Mouse (Mus musculus) bone marrow, adult 2 months (tissue): ENCODE results near the gene Unc119b. TPM values are rescaled to one million over a fixed set of nuclear protein-coding genes. Genes with fewer than 3 reads are reported as not detected.

Source experiments
- H3K27ac ChIP-seq: fragments of 200-500 bp; 2 replicates; pipeline ENCODE4 v1.5.1; 2012; ENCODE audit warnings: low read depth, mild to moderate bottlenecking, control low read depth, inconsistent platforms, low read length; ENCODE audit not compliant: control insufficient read depth, poor library complexity, insufficient read depth
- H3K4me1 ChIP-seq: fragments of 200-500 bp; 2 replicates; pipeline ENCODE4 v1.6.1; 2011; ENCODE audit warnings: low read length; ENCODE audit not compliant: control insufficient read depth, insufficient read depth
- H3K4me3 ChIP-seq: fragments of 200-500 bp; replicated peaks from 2 replicates; pipeline ENCODE3; 2011; ENCODE audit warnings: mild to moderate bottlenecking, low read depth, low read length, control low read depth; ENCODE audit not compliant: control insufficient read depth
- CTCF ChIP-seq: fragments of 200-500 bp; IDR thresholded peaks from 2 replicates; pipeline ENCODE4 v1.5.1; 2011; ENCODE audit warnings: low read length, control low read depth; ENCODE audit not compliant: control insufficient read depth, insufficient read depth
- POLR2A ChIP-seq: fragments of 200-500 bp; IDR thresholded peaks from 2 replicates; pipeline ENCODE4 v1.6.1; 2011; ENCODE audit warnings: low read depth, mild to moderate bottlenecking, control low read depth, low read length, borderline replicate concordance; ENCODE audit not compliant: control insufficient read depth
- WGBS: fragments of 180-500 bp; shearing (Covaris S2); methylation state at CpG from one replicate; pipeline ENCODE4 v1.1.7; 2018; 5-methylcytosine and 5-hydroxymethylcytosine counted together
- polyA plus RNA-seq: library from polyadenylated mRNA; stranded (reverse); fragments of >200 nt; gene quantifications from 2 replicates; pipeline ENCODE4 v1.2.4, GENCODE M21; 2011; ENCODE audit warnings: low replicate concordance; ENCODE audit not compliant: missing spikeins, insufficient read depth, insufficient read length

Unc119b gene
- 3.7 and 7.8 TPM in 2 replicates for polyA plus RNA-seq

DNA sequence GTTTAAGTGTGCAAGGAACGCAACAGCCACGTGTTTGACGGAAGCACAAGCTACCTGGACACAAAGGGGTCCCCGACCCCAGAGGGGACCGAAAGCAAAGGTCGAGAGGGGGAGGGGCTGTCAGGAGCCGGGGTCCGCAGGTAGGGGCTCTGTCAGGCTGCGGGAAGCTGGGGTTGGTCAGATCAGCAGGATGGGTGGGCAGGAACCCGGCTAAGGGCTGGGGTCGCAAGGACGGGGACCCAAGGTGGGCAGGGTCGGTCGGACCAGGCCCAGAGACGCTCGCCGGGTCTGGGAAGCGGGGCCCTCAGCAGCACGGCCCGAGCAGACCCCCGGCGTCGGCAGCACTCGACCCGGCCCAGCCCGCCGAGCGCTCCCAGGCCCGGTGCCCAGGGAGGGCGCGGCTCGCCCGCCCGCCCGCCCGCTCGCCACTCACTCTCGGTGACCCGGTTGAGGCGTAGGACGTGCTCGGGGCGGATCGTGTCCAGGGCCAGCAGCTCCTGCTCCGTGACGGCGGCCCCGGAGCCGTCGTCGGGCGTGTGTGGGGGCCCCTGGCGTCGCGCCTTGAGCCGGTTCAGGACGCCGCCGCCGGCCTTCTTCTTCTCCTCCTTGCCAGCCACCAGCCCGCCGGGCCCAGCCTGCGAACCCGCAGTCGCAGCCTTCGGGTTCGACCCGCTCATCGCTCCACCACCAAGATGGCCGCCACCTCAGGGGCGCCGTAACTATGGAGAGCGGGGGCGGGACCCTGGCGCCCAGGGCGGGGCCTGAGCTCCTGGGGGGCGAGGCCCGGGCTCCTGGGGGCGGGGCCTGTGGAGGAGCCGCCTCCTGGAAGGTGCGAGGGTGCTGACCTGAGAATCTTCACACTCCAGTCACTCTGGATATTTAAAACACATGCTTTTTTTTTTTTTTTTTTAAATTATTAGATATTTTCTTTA lies at the start of gene Unc119b:
Unc119b (minus strand) TSS at position 742 of the 932 bp plus-strand sequence.
- TF ChIP-seq CTCF (no peak), POLR2A (peak; percentile 34; the same call in 1 of the 2 replicates)
- H3K4me3 ChIP-seq: peak within 1 kb of the TSS; percentile 67
- peak within 1 kb of the TSS; percentile 50 for H3K27ac ChIP-seq
- WGBS: under 1% methylated on average over 81 of the region's 81 CpGs
- peaks cover 4% of the 10 kb centered on the region for H3K4me1 ChIP-seq

DNA sequence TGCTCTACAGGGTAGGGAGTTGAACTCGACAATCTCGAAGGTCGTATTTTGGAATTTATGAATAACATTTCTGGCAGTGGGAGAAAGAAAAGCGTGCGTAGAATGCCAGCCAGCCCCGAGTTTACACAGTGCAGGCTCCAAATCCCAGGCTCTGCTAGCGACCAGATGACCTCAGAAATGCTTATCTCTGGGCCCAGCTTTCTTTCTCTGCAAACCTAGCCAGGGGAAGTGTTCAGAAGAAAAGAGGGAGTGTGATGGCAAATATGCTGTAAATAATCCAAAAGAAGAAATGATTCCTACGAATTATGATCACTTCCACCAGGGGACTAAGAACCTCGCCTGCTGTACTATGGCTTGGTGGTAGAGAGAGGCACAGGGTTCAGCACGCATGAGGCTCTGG lies 48.7 kb upstream of the Unc119b start:
- Histone ChIP-seq H3K27ac (no peak overlapping the region), H3K4me1 (peaks cover 4% of the 10 kb centered on the region; the same call in 1 of the 2 replicates), H3K4me3 (no peak overlapping the region)
- 42% methylated on average over 10 of the region's 10 CpGs for WGBS
- TF ChIP-seq POLR2A: no peak
- TF ChIP-seq CTCF: no peak

DNA sequence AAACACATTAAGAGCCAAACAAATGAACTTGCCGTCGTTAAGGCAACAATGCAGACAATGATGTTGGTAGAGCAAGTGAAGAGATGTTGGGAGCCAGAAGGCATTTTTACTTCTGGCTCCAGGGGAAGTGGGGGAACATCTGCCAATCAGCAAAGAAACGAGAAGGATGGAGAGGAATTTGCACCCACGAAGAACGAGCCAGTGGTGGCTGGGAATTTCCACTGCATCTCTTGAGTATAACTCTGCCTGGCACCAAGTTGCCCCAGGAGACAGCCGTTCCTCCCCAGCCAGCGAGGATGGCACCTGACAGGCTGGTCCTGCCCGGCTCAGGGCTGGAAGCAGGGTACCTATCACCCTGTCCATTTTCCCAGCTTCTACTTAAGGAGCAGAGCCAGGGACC lies 48.1 kb upstream of the Unc119b start:
- WGBS: 63% methylated on average over 8 of the region's 8 CpGs
- TF ChIP-seq CTCF (no peak), POLR2A (no peak)
- Histone ChIP-seq H3K27ac (no peak overlapping the region), H3K4me1 (peaks cover 4% of the 10 kb centered on the region; the same call in 1 of the 2 replicates), H3K4me3 (no peak overlapping the region)

DNA sequence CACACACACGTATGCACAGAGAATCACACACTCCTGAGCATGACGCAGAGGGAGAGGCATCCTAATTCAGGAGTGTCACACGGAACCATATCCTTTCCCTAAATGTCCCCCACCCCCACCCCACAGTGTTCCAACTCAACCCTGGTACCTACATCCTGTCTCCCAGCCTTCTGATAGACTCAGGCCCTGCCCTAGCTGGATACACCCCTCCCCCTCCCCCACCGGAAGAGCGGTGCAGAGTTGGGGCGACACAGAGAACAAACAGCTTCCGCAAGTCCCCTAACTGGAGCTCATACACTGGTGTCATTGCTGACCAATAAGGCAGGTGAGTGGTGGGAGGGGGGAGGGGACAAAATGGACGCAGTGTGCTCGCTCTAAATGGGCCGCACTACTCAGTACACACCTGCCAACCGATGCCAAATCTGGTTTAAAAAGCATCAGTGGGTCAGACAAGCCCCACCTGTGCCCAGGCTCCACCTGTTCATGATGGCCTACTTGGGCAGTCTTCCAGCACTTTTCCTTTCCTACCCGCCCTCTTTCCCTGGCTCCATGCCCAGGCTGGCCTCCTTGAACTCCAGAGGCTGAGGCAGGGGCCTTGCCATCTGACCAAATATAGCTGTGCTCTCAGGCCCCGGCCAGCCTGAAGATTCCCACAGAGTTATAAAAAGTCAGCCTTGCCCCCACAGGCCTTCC lies 46.6 kb upstream of the Unc119b start:
- TF ChIP-seq CTCF: no peak
- TF ChIP-seq POLR2A: no peak
- WGBS: 68% methylated on average over 13 of the region's 13 CpGs
- no peak overlapping the region for H3K27ac ChIP-seq
- no peaks in the 10 kb centered on the region for H3K4me1 ChIP-seq
- no peak overlapping the region for H3K4me3 ChIP-seq

DNA sequence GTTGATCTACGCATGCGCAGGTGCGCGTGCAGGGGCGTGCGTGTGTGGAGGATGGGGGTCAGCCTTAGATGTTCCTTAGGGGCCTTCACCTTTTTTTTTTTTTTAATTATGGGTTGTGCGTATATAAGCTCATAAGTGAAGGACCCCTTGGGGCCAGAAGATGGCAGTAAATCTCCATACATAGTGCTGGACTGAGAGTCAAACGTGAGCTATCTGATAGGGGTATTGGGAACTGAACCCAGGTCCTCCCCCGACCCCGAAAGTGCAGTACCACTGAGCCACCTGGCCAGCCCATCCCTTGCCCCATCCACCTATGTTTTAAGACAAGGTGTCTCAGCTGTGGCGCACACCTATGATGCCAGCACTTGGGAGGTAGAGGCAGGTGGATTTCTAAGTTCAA lies 44.8 kb upstream of the Unc119b start:
- 92% methylated on average over 11 of the region's 11 CpGs for WGBS
- no peaks in the 10 kb centered on the region for H3K4me1 ChIP-seq
- H3K4me3 ChIP-seq: no peak overlapping the region
- no peak for TF ChIP-seq CTCF
- TF ChIP-seq POLR2A: no peak
- no peak overlapping the region for H3K27ac ChIP-seq

DNA sequence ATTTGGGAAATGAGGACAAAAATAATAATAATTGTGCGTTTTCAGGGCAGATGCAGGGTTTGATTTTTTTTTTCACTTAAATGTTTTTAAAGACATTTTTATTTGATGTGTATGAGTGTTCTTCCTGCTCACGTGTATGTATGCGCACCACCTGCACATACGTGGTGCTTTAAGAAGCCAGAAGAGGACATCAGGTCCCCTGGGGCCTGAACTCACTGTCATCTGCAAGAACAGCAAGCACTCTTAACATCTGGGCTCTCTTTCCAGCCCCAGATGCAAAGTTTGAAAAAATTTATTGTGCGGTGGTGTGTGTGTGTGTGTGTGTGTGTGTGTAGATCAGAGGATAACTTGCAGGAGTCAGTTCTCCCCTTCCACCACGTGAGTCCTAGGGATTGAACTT lies 43.1 kb upstream of the Unc119b start:
- 67% methylated on average over 6 of the region's 6 CpGs for WGBS
- no peak for TF ChIP-seq CTCF
- no peak for TF ChIP-seq POLR2A

DNA sequence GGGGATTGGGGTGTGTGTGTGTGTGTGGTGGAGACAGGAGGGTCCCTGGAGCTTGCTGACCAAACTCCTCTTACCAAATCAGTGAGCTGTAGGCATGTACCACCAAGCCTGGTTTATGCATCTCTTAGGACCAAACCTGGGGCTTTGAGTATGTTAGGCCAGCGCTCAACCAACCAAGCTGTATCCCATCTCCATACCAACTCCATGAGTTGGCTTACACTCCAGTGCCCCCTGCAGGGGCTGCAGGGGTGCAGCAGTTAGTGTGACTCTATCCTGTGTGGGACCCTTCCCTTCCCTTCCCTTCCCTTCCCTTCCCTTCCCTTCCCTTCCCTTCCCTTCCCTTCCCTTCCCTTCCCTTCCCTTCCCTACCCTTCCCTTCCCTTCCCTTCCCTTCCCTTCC lies 39.8 kb upstream of the Unc119b start:
- H3K4me1 ChIP-seq: no peaks in the 10 kb centered on the region
- H3K27ac ChIP-seq: no peak overlapping the region
- no peak for TF ChIP-seq POLR2A
- peak; percentile 43; the same call in 1 of the 2 replicates for TF ChIP-seq CTCF
- H3K4me3 ChIP-seq: no peak overlapping the region
- WGBS: 87% methylated on average over 1 of the region's 1 CpGs

More for the DNA sequence above, 43.1 kb upstream of the Unc119b start:
- no peak overlapping the region for H3K27ac ChIP-seq
- H3K4me3 ChIP-seq: no peak overlapping the region
- H3K4me1 ChIP-seq: no peaks in the 10 kb centered on the region

DNA sequence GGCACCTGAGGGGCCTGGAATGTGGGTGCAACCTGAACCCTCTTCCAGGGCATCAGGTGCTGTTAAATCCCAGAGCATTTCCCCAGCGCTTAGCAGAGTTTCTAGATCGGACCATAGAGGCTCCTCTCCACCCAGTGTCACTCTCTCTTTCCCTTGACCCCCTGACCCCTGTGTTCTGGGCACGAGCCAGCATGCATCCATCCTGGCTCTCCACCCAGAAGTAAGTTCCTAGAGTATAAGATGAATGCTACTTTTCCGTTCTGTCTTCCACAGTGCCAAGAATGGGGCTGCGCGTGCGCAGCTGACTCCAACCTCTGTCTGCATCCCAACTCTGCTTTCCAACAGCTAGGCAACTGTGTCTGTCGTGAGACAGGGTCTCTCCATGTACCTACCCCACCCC lies 35.4 kb upstream of the Unc119b start:
- Histone ChIP-seq H3K4me1 (peaks cover 5% of the 10 kb centered on the region; the same call in 1 of the 2 replicates), H3K27ac (no peak overlapping the region), H3K4me3 (no peak overlapping the region)
- TF ChIP-seq POLR2A (no peak), CTCF (no peak)
- 83% methylated on average over 8 of the region's 8 CpGs for WGBS
